Mouse (Mus musculus) gastrocnemius, postnatal 36 days (tissue): ENCODE results near the gene Kctd14. TPM values are rescaled to one million over a fixed set of nuclear protein-coding genes. Genes with fewer than 3 reads are reported as not detected.
"Not testable (repeated sequence)": the region's sequence is repeated elsewhere in the genome, so short reads cannot be mapped to it uniquely, and the experiment has no call there.

Experiments used
- DNase-seq, 2 experiments: peaks; one replicate each; pipeline ENCODE4 v3.0.0; 2022
- intact Hi-C: fragments of 180-260 bp; cut with DNase I; formaldehyde crosslinking; loops from one replicate; pipeline ENCODE4 v1.15.1; 2025
- total RNA-seq, 2 experiments: library from RNA; stranded (reverse); gene quantifications; 2 replicates each; pipeline ENCODE4 v1.2.3; 2021

Kctd14 gene
- total RNA-seq, 2 experiments from 2014 or later: not detected

DNA sequence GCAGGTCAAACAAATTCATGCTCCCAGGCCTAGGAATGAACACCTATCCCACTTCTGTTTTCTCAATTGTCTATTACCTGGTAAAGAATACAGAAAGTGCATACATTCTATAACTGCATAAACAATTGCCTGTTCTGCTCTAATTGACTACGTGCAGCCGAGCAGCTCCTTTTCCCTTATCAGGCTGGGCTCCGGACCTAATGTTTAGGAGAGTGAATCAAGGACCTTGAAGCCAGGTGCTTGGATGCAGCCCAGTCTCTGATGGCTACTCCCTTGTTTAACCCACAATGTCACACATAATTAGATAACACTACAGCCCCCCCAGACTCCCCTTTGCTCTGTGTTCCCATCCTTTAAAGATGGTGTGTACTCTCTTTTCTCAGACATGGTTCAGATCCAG lies 17.6 kb upstream of the Kctd14 start:
- intact Hi-C loops, DNase-seq: not testable (repeated sequence)

GRCm38 (mm10) chr7:97434517-97434916 lies 16.6 kb upstream of the Kctd14 start:
- no peak for DNase-seq
- intact Hi-C loops: no loop called here

- DNase-seq: no peak
- intact Hi-C loops: no loop called here
Observed at GRCm38 (mm10) chr7:97438986-97439385, 12.1 kb upstream of the Kctd14 start.

DNA sequence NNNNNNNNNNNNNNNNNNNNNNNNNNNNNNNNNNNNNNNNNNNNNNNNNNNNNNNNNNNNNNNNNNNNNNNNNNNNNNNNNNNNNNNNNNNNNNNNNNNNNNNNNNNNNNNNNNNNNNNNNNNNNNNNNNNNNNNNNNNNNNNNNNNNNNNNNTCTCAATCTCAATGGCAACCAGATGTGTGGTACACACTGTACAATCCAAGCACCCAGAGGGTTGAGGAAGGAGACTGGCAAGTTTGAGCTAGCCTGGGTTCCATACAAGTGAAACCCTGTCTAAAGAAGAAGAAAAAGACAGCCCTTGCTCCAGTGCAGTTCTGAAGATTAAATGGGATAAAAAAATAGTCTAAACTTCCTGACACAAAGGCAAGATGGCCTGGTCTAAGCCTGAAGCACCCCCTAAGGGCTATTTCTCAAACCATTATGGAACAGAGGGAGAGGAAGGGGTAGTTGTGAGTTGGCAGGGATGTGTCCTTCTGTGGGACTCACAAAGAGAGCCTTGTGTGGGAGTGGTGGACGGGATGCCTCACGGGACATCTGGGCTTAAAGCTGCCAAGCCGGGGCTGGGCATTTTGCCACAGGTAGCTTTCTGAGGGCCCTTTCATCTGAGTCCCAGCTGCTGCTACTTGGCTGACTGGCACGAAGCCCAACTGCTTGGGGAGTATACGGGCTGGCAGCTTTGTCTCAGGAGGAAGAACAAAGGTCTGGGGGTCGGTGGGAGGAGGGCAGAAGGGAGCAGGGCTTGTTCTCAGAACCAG lies 4.8 kb upstream of the Kctd14 start:
- intact Hi-C loops: no loop called here
- DNase-seq: peak; percentile 43 to 54

- intact Hi-C loops: no loop called here
- no peak for DNase-seq
Observed at GRCm38 (mm10) chr7:97447050-97447531, 4.0 kb upstream of the Kctd14 start.

GRCm38 (mm10) chr7:97452196-97452595 lies 1.1 kb downstream of the Kctd14 start:
- intact Hi-C loops: no loop called here
- no peak for DNase-seq

DNA sequence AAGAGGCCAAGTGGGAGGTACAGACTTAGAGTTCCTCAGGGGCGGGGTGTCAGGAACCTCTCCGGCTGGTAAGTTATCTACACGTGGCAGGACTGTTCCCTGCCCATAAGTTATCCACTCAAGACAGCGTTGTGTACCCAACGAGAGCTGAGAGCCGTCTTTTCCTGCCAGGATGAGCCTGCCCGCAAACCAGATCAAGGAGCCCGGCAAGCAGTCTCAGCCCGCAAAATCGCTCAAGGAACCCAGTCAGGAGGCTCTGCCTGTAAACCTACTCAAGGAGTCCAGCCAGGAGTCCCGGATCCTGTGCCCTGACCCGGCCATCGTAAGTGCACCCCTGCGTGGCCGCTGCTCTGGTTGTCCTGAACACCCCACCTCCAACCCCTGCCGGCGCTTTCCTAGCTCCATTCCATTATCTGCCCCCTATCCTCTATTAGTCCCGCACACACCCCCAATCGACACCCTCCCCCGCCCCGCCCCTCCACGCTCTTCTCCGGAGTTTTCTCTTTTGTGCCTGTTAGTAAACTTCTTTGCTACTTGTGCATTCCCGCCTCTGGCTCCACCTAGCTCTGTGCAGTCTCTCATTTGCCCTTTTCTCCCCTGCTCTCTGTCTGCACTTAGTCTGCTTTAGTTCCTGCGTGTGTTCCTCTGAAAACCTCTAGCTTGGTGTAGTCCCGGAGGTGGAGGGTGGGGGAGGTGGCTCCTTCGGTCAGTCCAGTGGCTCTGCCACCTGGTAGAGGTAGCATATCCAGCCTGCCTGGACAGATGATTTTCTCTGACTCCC lies 2.2 kb downstream of the Kctd14 start:
- intact Hi-C loops: no loop called here
- no peak for DNase-seq

- intact Hi-C loops: no loop called here
- no peak for DNase-seq
Observed at GRCm38 (mm10) chr7:97454795-97455194, 3.7 kb downstream of the Kctd14 start.

DNA sequence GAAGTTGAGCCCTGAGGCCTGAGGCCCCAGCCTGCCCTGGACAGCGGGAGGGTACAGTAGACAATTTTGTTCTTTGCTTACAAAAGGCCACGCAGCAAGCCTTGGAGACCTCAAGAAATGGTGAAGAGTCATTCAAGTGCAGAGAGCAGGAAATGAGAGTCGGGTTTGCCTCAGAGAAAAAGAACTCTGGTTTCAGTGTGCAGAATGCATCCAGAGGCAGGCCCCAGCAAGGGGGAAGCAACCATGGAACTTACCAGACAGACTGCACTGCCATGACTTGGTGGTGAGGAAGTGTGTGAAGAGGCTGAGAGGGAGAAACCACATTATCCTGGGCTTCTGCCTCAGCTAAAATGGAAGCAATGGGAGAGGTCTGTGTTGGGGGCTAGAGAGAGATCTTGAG lies 4.5 kb downstream of the Kctd14 start:
- no peak for DNase-seq
- intact Hi-C loops: no loop called here

DNA sequence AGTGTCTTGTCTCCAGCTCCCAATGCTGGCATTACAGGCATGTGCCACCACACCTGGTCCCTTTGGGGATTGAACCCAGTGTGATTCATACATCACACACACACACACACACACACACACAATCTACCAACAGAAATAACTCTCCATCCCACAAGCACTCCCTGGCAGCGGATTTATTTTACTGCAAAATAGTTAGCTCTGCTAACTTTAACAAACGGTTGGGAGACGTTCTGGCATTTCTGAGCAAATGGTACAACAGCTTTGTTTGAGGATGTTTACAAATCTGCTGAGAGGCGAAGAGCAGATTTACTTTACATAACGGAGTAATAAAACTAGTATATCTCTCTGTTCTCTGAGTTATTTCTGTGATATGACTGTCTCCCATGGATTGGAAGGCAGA lies 21.9 kb downstream of the Kctd14 start:
- no peak for DNase-seq
- intact Hi-C loops: no loop called here

GRCm38 (mm10) chr7:97479349-97479748 lies 28.2 kb downstream of the Kctd14 start:
- intact Hi-C loops: loop anchor here (5.0 kb wide), 2 partner anchors 52 to 218 kb away; partner anchors contain the start of gene Clns1a

DNA sequence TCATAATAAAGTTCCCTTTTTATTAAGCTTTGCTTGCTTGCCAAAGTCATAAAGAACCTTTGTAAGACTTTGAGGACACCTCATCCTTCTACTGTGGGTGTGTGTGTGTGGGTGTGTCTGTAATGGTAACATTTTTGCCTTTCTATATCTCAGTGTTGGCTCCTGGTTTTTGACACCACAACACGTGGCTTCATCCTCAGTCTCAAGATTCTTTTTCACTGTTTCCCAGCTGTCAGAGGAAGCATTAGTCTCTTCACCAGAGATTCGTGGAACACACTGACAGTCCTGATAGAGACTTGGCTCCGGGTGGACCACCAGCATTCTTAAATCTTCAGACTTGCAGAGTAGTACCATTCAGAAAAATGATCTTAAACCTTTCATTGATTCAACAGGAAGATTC lies 29.2 kb downstream of the Kctd14 start:
- intact Hi-C loops: loop anchor here (2.0 kb wide), 1 partner anchor 99 kb away; the partner anchor contains the start of genes Aamdc and Rsf1
- no peak for DNase-seq

More at GRCm38 (mm10) chr7:97479349-97479748, 28.2 kb downstream of the Kctd14 start:
- DNase-seq: no peak

- peak; percentile 78 to 90 for DNase-seq
- intact Hi-C loops: loop anchor here (2.0 kb wide), 1 partner anchor 98 kb away; the partner anchor contains the start of genes Aamdc and Rsf1
Observed at GRCm38 (mm10) chr7:97480821-97481339, 29.8 kb downstream of the Kctd14 start, which contains the start of gene Ints4. Ints4 (plus strand) TSS chr7:97480956.

DNA sequence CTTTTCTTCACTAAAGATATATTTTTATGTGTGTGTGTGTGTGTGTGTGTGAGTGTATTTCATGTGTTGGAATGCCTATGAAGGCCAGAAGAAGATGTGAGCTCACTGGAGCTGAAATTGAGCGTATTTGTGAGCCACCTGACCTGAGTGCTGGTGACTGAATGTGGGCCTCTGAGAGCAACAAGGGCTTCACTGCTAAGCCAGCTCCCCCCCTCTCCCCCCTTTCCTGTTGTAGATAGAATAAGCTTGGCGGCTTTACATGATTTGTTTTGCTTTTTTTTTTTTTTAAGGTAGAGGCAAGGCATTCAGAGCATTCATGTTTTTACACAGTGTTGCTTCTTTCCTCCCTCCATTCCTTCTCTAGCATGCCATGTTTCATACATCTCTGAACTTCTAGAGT lies 32.3 kb downstream of the Kctd14 start:
- intact Hi-C loops: no loop called here
- no peak for DNase-seq

DNA sequence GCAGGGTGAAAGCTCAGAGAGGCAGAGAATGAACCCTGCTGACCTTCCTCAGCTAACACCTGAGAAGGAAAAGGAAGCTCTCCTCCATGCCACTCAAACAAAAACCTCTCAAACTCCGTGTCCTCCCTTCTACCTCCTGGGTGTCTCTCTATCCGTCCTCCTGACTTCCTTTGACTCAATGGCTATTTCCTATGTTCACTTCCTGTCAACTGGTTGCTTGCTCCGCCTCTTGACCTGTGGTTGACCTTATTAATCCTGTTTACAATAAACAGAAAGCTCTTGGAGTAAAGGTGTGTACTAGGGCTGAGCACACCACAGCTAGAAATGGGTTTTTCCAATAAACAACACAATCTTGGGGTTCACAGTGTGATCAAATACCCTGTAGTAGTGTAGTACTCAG lies 40.0 kb downstream of the Kctd14 start:
- DNase-seq: no peak
- intact Hi-C loops: no loop called here

DNA sequence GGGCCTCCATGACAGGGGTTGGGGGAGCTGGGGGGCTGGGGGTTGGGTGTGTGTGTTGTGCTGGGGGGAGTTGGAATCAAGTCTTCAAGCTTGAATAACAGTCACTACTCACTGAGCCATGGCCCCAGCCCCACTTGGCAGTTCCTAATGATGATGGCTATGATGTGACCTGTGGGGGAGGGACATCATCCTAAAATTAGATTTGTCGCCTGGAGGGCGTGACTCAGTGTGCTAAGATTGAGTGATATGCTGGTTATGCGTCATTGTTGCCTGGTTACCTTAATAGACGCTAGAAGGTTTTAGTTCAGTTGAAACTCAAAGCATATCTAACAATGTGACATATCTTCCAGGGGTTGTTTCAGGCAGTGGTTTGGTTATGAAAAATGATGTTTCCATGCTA lies 41.3 kb downstream of the Kctd14 start:
- intact Hi-C loops: no loop called here
- DNase-seq: no peak

DNA sequence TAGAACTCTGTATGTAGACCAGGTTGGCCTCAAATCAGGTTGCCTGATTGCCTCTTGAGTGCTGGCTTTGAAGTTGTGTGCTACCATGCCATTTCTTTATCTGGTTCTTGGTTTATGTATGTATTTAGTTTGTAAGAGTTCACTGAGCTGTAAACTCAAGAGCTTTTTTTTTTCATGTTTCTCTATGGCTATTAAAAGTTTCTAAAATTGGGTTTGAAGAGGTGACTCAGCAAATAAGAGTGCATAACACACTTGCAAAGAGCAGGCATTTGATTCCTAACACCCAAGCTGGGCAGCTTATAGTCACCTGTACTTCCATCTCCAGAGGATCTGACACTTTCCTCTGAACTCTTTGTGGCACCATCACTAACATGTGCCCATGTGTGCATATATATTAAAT lies 43.9 kb downstream of the Kctd14 start:
- intact Hi-C loops: no loop called here
- DNase-seq: no peak

DNA sequence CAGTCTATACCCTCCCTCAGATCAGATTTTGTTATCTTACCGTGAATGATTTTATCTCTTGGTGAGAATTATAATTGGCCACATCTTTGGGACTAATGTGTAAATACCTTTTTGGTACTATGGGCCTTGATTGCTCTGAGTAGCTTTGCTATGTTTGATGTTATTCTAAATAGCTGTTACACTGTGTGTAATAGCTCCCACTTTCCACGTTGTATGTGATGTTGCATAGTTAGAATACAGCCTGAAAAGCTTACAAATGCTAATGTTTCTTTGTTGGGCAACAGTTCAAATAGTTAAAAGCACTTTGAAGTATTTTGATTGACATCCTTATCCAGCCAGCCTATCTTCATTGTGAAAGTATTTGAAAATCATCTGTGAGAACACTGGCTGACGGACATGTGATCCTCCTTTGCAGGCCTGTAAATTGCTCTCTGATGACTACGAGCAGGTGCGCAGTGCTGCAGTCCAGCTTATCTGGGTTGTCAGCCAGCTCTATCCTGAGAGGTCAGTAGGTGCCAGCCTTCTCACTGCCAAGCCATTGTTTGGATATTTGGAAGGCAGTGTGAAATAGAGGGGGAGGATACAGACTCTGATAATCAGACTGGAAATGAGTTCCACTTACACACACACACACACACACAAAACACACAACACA lies 49.6 kb downstream of the Kctd14 start:
- DNase-seq: peak in 1 of 2 experiments; percentile 12

More for the DNA sequence above, 49.6 kb downstream of the Kctd14 start:
- intact Hi-C loops: no loop called here
